Mouse (Mus musculus): Measurements from ENCODE around the gene Olfr1228. TPM values are rescaled to one million over a fixed set of nuclear protein-coding genes. Genes with fewer than 3 reads are reported as not detected.

Olfr1228 gene
- polyA plus RNA-seq (2014; fragmentation: Illumina TruSeq; extraction: RNeasy Lipid Tissue Mini Kit (QIAGEN cat#74804); ENCODE audit: low read depth, low replicate concordance): not detected

DNA sequence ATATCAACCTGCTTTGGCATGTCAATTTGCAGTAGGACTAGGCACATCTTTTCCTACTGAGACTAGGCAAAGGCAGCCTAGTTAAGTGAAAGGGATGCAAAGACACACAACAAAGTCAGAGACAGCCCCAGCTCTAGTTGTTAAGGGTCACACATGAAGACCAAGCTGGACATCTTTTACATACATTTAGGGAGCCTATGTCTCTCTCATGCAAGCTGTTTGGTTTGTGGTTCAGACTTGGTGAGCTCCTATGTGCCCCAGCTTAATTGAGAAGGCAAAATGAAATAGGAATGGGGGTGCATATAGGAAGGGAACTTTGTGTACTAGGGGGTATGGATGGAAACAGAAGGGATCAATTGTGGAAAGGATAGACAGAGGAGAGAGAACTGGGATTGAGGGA lies at the start of gene Olfr1228:
TSS of gene Olfr1228 (minus strand) at position 101 of the 400 bp plus-strand sequence.

DNA sequence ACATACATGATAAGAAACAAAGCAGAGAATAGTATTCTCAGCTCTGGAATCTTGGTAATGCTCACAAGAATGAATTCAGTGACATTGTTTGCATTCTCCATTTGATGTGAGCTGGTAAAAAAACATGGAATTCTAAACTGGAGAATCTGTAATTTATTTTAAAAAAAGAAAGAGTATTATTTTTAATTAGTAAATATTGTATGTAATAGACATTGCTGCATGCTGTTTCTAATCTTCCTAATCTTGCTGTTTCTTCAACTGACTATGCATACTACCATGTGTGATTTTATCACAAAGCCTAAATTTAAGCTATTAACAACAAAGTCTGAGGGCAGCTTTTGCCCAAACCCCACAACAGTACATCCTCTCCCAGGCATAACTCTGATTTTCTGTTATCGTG lies 43.3 kb upstream of the Olfr1228 start, which contains the start of gene Olfr1230:
TSS of gene Olfr1230 (minus strand) at position 101 of the 400 bp plus-strand sequence.

DNA sequence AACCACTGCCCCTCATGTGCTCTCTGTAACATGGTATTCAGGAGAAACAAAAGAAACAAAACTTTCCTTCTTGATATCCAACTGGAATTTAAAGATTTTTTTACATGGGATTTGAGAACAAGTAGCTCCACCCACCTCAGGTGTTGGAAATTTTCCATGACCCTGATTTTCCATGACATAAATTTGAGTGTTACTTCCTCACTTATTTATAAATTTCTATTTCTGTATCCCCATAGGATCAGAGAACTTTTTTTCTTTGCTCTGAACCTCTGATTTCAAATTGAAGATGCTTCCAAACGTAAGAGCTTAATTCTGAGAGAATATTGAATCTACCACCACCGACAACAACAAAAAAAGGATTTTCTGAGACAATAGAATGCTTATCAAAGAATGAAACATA lies 34.1 kb upstream of the Olfr1228 start, which contains the start of gene Olfr1229:
TSS of gene Olfr1229 (minus strand) at position 101 of the 400 bp plus-strand sequence.

GRCm38 (mm10) chr2:89199948-89200347 lies 53.9 kb downstream of the Olfr1228 start, which contains the start of gene Olfr1226:
Olfr1226 (minus strand) TSS chr2:89200048.

Other genes with a start within 250 kb of the Olfr1228 start
- not detected for gene Olfr1215, start 247.1 kb downstream of the Olfr1228 start, polyA plus RNA-seq (2014; fragmentation: Illumina TruSeq; extraction: RNeasy Lipid Tissue Mini Kit (QIAGEN cat#74804); ENCODE audit: low read depth, low replicate concordance)
- not detected for gene Olfr1216, start 235.7 kb downstream of the Olfr1228 start, polyA plus RNA-seq (2014; fragmentation: Illumina TruSeq; extraction: RNeasy Lipid Tissue Mini Kit (QIAGEN cat#74804); ENCODE audit: low read depth, low replicate concordance)
- gene Olfr1217, start 222.0 kb downstream of the Olfr1228 start, polyA plus RNA-seq (2014; fragmentation: Illumina TruSeq; extraction: RNeasy Lipid Tissue Mini Kit (QIAGEN cat#74804); ENCODE audit: low read depth, low replicate concordance): not detected
- not detected for gene Olfr1218, start 192.9 kb downstream of the Olfr1228 start, polyA plus RNA-seq (2014; fragmentation: Illumina TruSeq; extraction: RNeasy Lipid Tissue Mini Kit (QIAGEN cat#74804); ENCODE audit: low read depth, low replicate concordance)
- not detected for gene Olfr1219, start 170.5 kb downstream of the Olfr1228 start, polyA plus RNA-seq (2014; fragmentation: Illumina TruSeq; extraction: RNeasy Lipid Tissue Mini Kit (QIAGEN cat#74804); ENCODE audit: low read depth, low replicate concordance)
- not detected for gene Olfr1220, start 147.2 kb downstream of the Olfr1228 start, polyA plus RNA-seq (2014; fragmentation: Illumina TruSeq; extraction: RNeasy Lipid Tissue Mini Kit (QIAGEN cat#74804); ENCODE audit: low read depth, low replicate concordance)
- gene Olfr1221, start 136.8 kb downstream of the Olfr1228 start, polyA plus RNA-seq (2014; fragmentation: Illumina TruSeq; extraction: RNeasy Lipid Tissue Mini Kit (QIAGEN cat#74804); ENCODE audit: low read depth, low replicate concordance): not detected
- gene Olfr1222, start 121.0 kb downstream of the Olfr1228 start, polyA plus RNA-seq (2014; fragmentation: Illumina TruSeq; extraction: RNeasy Lipid Tissue Mini Kit (QIAGEN cat#74804); ENCODE audit: low read depth, low replicate concordance): not detected
- not detected for gene Olfr1223, start 102.5 kb downstream of the Olfr1228 start, polyA plus RNA-seq (2014; fragmentation: Illumina TruSeq; extraction: RNeasy Lipid Tissue Mini Kit (QIAGEN cat#74804); ENCODE audit: low read depth, low replicate concordance)
- gene Olfr1224-ps1, start 90.0 kb downstream of the Olfr1228 start, polyA plus RNA-seq (2014; fragmentation: Illumina TruSeq; extraction: RNeasy Lipid Tissue Mini Kit (QIAGEN cat#74804); ENCODE audit: low read depth, low replicate concordance): not detected
- not detected for gene Olfr1225, start 79.4 kb downstream of the Olfr1228 start, polyA plus RNA-seq (2014; fragmentation: Illumina TruSeq; extraction: RNeasy Lipid Tissue Mini Kit (QIAGEN cat#74804); ENCODE audit: low read depth, low replicate concordance)
- gene Olfr1226, start 54.0 kb downstream of the Olfr1228 start, polyA plus RNA-seq (2014; fragmentation: Illumina TruSeq; extraction: RNeasy Lipid Tissue Mini Kit (QIAGEN cat#74804); ENCODE audit: low read depth, low replicate concordance): not detected
- not detected for gene Olfr1229, start 34.0 kb upstream of the Olfr1228 start, polyA plus RNA-seq (2014; fragmentation: Illumina TruSeq; extraction: RNeasy Lipid Tissue Mini Kit (QIAGEN cat#74804); ENCODE audit: low read depth, low replicate concordance)
- gene Olfr1230, start 43.2 kb upstream of the Olfr1228 start, polyA plus RNA-seq (2014; fragmentation: Illumina TruSeq; extraction: RNeasy Lipid Tissue Mini Kit (QIAGEN cat#74804); ENCODE audit: low read depth, low replicate concordance): not detected
- gene Olfr1231, start 53.0 kb upstream of the Olfr1228 start, polyA plus RNA-seq (2014; fragmentation: Illumina TruSeq; extraction: RNeasy Lipid Tissue Mini Kit (QIAGEN cat#74804); ENCODE audit: low read depth, low replicate concordance): not detected
- not detected for gene Olfr1232, start 75.6 kb upstream of the Olfr1228 start, polyA plus RNA-seq (2014; fragmentation: Illumina TruSeq; extraction: RNeasy Lipid Tissue Mini Kit (QIAGEN cat#74804); ENCODE audit: low read depth, low replicate concordance)
- gene Olfr1233, start 88.3 kb upstream of the Olfr1228 start, polyA plus RNA-seq (2014; fragmentation: Illumina TruSeq; extraction: RNeasy Lipid Tissue Mini Kit (QIAGEN cat#74804); ENCODE audit: low read depth, low replicate concordance): not detected
- not detected for gene Olfr1234, start 110.8 kb upstream of the Olfr1228 start, polyA plus RNA-seq (2014; fragmentation: Illumina TruSeq; extraction: RNeasy Lipid Tissue Mini Kit (QIAGEN cat#74804); ENCODE audit: low read depth, low replicate concordance)
- gene Olfr1238, start 155.6 kb upstream of the Olfr1228 start, polyA plus RNA-seq (2014; fragmentation: Illumina TruSeq; extraction: RNeasy Lipid Tissue Mini Kit (QIAGEN cat#74804); ENCODE audit: low read depth, low replicate concordance): not detected
- not detected for gene Olfr1239, start 166.3 kb upstream of the Olfr1228 start, polyA plus RNA-seq (2014; fragmentation: Illumina TruSeq; extraction: RNeasy Lipid Tissue Mini Kit (QIAGEN cat#74804); ENCODE audit: low read depth, low replicate concordance)
- gene Olfr1240, start 188.9 kb upstream of the Olfr1228 start, polyA plus RNA-seq (2014; fragmentation: Illumina TruSeq; extraction: RNeasy Lipid Tissue Mini Kit (QIAGEN cat#74804); ENCODE audit: low read depth, low replicate concordance): not detected
- gene Olfr1241, start 233.1 kb upstream of the Olfr1228 start, polyA plus RNA-seq (2014; fragmentation: Illumina TruSeq; extraction: RNeasy Lipid Tissue Mini Kit (QIAGEN cat#74804); ENCODE audit: low read depth, low replicate concordance): not detected
- gene Olfr1242, start 244.3 kb upstream of the Olfr1228 start, polyA plus RNA-seq (2014; fragmentation: Illumina TruSeq; extraction: RNeasy Lipid Tissue Mini Kit (QIAGEN cat#74804); ENCODE audit: low read depth, low replicate concordance): not detected

Measured in adipose tissue, adult 10 weeks (tissue).